Mouse (Mus musculus) large intestine, adult 2 months (tissue): ENCODE data around the gene Rtn4r. TPM values are rescaled to one million over a fixed set of nuclear protein-coding genes. Genes with fewer than 3 reads are reported as not detected.
"Not testable (repeated sequence)": the region's sequence is repeated elsewhere in the genome, so short reads cannot be mapped to it uniquely, and the experiment has no call there.

ENCODE experiments used
- DNase-seq: peaks from one replicate; pipeline ENCODE4 v3.0.0-alpha.2; 2012; ENCODE audit warnings: low read depth, low spot score
- WGBS: fragments of 180-500 bp; shearing (Covaris S2); methylation state at CpG from one replicate; pipeline ENCODE4 v1.1.7; 2018; 5-methylcytosine and 5-hydroxymethylcytosine counted together
- polyA plus RNA-seq: library from polyadenylated mRNA; depleted of rRNA; stranded (reverse); fragments of >200 nt; gene quantifications from 2 replicates; pipeline ENCODE4 v1.2.3, GENCODE M21; 2012; rRNA removed

The Rtn4r gene
- polyA plus RNA-seq, 1 experiment: 7.1 TPM

DNA sequence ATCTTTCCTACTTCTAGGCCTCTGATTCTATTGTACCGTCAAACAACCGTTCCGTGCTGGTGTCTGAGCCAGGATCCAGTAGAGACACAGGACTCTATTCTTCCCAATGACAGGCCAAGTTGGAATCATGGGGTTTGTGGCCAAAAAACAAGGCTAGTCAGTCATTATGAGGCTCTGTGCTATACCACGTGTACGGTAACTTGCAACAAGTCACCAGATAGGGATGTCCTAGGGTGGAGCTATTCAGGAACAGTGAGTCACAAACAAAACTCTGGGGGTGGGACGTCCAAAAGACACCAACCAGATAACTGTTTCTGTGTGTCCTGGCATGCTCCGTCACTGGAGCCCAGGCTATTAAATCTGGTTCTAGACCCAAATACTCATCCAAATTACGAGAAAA lies 55.3 kb downstream of the Rtn4r start:
- no peak for DNase-seq

GRCm38 (mm10) chr16:18185715-18186449 lies 58.4 kb downstream of the Rtn4r start:
- peak; percentile 47 for DNase-seq
- WGBS: 14% methylated on average over 8 of the region's 8 CpGs

More for the DNA sequence above, 55.3 kb downstream of the Rtn4r start:
- 85% methylated on average over 8 of the region's 8 CpGs for WGBS

DNA sequence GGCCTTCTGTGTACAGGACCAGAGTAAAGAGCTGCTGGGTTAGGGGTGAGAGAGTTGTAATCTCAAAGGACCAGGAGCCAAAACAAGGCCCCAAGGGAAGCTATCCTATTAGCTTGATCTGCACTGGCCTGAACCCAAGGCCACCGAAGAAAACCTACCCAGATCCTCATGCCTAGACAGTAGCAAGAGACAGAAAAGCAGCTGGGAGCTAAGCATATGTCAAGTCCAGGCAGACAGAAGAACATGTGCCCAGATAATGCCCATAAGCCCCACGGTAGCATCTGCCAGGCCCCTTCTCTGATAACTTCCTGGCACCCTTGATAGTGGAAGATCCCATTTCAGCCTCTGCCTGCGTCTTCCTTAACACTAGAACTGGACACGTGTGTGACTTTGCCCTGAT lies 59.4 kb downstream of the Rtn4r start:
- no peak for DNase-seq
- 81% methylated on average over 4 of the region's 4 CpGs for WGBS

DNA sequence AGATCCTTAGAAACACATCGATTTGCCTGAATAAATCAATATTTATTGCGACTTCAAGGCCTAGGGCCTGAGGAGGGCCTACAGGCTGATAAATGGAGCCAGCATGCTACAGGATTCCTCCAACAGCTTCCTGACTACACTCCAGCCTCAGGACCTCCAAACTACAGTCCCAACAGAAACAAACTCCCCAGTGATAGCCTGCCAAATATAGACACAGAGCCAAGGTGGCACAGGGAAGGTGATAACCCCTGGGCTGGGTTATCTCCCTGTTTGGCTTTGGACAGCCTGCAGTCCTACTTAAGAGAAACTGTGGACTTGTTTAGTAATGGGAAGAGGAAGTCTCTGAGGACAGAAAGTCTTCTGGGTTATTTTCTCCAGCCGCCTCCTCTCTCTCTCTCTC lies 59.8 kb downstream of the Rtn4r start:
- WGBS: 82% methylated on average over 3 of the region's 3 CpGs
- DNase-seq: no peak

GRCm38 (mm10) chr16:18191006-18191405 lies 63.6 kb downstream of the Rtn4r start:
- DNase-seq: no peak
- 60% methylated on average over 2 of the region's 2 CpGs for WGBS

DNA sequence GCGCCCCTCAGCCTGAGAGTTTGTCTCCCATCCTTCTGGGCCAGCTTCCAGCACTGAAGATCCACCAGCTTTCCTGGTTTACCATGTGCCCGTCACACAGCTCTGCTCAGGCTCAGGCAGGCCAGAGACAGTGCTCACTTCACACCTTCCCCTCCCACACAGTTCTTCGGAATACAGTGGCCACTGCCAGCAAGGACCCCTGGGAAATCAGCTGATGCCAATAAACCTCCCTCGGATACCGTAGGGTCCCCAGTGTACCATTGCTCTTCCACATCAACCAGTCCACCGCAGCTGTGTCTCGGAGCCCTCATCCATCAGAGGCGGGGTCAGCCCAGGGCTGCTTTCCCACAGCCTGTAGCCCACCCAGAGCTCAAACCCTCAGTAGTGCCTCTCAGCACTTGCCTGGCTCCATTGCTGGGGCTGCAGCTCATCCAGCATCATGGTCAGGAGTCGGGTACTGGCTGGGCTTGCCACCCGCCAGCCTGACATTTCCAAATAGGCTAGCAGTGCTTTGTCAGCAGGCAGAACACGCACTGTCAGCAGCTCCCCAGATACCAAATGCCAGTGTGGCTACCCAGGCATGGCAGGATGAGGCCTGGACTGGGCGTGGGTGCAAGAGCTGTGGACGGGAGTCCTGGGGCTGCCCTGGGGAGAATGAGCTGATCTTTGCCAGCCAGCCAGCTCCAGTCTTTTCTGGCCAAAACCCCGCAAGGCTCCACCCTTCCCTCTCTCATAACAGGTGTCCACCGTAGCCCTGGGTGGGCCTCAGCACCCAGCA lies 67.0 kb downstream of the Rtn4r start:
- no peak for DNase-seq

GRCm38 (mm10) chr16:18195068-18195467 lies 67.6 kb downstream of the Rtn4r start:
- 26% methylated on average over 5 of the region's 5 CpGs for WGBS
- DNase-seq: peak; percentile 81

More for the DNA sequence above, 67.0 kb downstream of the Rtn4r start:
- WGBS: 69% methylated on average over 15 of the region's 15 CpGs

DNA sequence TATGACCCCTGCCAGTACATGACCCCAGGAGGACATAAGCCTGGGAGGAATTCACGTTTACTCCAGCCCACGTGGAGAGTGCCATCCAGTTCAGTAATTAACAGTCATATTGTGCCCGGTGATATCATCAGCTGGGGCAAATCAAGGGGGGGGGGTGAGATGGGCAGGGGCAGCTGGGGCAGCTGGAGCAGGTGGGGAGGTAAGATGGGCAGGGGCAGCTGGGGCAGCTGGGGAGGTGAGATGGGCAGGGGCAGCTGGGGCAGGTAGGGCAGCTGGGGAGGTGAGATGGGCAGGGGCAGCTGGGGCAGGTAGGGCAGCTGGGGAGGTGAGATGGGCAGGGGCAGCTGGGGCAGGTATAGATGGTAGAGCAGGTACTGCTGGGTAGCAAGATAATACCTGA lies 68.1 kb downstream of the Rtn4r start:
- DNase-seq: not testable (repeated sequence)
- 21% methylated on average over 3 of the region's 3 CpGs for whole genome bisulfite sequencing

DNA sequence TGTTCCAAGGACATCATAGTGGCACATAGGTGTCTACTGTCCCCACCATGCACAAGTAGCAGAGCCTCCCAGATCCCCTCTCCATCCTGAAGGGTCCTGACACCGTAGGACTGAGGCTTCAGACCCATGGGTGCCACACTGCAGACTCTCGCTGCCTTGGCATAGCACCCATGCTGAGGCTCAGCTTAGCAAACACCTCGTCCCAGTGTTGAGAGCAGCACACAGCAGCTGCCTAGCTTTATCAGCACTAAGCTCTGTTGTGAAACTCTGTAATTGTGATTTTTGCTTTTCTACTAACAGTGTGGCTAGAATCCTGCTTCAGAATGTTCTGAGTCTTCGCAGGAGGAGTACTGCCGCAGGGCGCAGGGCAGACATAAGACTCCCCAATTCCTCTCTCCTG lies 70.4 kb downstream of the Rtn4r start:
- WGBS: 89% methylated on average over 6 of the region's 6 CpGs
- no peak for DNase-seq

DNA sequence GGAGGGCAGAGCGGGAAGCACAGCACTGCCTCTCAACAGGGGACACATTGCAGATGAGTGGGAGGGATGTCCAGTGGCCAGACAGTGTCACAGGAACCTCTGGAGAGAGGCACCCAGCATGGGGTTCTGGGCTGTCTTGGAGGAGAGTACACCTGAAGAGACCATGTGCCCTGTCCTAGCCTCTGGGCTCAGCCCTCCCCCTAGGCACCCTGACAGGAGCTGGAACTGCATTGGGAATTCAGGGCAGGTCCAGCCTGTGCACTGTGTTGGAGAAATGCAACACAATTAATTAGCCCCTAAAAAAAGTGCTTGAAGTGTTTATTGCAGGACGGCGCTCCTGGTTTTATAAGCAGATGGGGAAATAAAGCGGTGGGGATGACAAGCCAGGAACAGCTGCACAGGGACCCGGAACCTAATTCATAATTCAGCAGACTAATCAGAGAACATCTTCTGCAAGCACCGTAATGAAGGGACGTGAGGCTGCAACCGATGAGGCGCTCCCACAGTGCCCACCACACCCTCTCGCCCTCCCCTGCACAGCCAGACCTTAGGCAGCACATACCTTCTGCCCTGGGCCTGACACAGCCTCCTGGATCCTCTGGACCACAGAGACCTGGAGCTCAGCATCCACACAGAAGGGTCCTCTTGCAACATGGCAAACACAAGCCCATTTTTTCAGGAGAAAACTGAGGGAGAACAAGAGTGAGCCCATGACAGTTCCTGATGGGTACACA lies 71.1 kb downstream of the Rtn4r start:
- WGBS: 62% methylated on average over 10 of the region's 10 CpGs
- DNase-seq: no peak

DNA sequence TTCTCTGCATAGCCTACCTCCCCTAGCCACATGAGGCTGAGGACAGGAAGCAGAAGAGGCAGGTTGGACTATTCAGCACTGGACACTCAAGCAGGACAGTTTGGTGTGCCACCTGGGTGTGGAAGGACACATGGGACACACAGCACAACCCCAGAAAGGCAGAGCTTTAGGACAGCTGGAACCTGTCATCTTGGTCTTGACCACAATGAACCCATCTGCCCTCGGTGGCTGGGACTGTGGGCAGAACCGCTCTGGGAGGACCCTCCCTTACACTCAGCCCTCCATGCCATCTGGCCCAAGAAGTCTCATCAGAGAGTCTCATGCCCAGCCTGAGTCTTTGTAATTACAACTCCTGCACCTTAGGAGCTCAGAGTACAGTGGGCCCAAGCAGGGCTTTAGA lies 72.6 kb downstream of the Rtn4r start:
- 83% methylated on average over 2 of the region's 2 CpGs for WGBS

DNA sequence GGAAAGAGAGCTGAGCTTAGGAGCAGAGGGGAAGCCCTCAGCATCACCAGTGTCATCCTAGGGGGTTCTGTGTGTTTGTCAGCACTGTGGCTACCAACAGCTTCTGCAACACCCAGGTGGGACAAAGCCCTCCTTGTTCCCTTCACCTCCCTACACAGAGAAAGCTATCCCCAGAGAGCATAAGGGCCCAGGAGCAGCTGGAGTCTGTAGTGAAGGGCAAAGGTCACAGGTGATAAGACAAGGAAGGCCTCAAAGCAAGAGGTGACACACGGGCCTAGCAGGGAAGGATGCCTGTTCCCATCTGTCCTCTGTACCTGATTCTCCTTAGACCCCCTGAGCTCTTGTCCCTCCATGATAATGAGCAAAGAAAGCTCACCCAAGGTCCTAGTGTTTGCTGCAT lies 74.2 kb downstream of the Rtn4r start:
- no peak for DNase-seq
- 22% methylated on average over 1 of the region's 1 CpGs for whole genome bisulfite sequencing

More for the DNA sequence above, 72.6 kb downstream of the Rtn4r start:
- no peak for DNase-seq

Other genes with a start within 250 kb of the Rtn4r start
- 0.48 and 1.5 TPM in 2 replicates for gene Gm20518, start 236.0 kb upstream of the Rtn4r start, polyA plus RNA-seq
- 0.05 and 0.10 TPM in 2 replicates for gene Tssk1, start 233.4 kb upstream of the Rtn4r start, polyA plus RNA-seq
- 82.4 and 104 TPM in 2 replicates for gene Dgcr2, start 229.1 kb upstream of the Rtn4r start, polyA plus RNA-seq
- gene Tssk2, start 229.0 kb upstream of the Rtn4r start, polyA plus RNA-seq: not detected in 2 replicates
- 12.1 and 17.4 TPM in 2 replicates for gene Ess2, start 216.3 kb upstream of the Rtn4r start, polyA plus RNA-seq
- gene Gsc2, start 212.6 kb upstream of the Rtn4r start, polyA plus RNA-seq: not detected in 2 replicates
- gene Slc25a1, start 199.4 kb upstream of the Rtn4r start, polyA plus RNA-seq: 191 and 199 TPM in 2 replicates
- gene Vpreb2, start 147.2 kb upstream of the Rtn4r start, polyA plus RNA-seq: not detected in 2 replicates
- 81.1 and 91.8 TPM in 2 replicates for gene Dgcr6, start 74.8 kb upstream of the Rtn4r start, polyA plus RNA-seq
- gene Prodh, start 37.4 kb upstream of the Rtn4r start, polyA plus RNA-seq: 116 and 128 TPM in 2 replicates
- gene Ccdc188, start 90.2 kb downstream of the Rtn4r start, polyA plus RNA-seq: not detected in 2 replicates
- gene Zdhhc8, start 107.5 kb downstream of the Rtn4r start, polyA plus RNA-seq: 11.5 and 13.0 TPM in 2 replicates
- 60.4 and 60.7 TPM in 2 replicates for gene Trmt2a, start 121.0 kb downstream of the Rtn4r start, polyA plus RNA-seq
- 51.4 and 55.8 TPM in 2 replicates for gene Ranbp1, start 121.1 kb downstream of the Rtn4r start, polyA plus RNA-seq
- gene Gm49776, start 130.7 kb downstream of the Rtn4r start, polyA plus RNA-seq: not detected in 2 replicates
- gene Dgcr8, start 161.6 kb downstream of the Rtn4r start, polyA plus RNA-seq: 14.1 and 18.7 TPM in 2 replicates
- gene Tango2, start 220.5 kb downstream of the Rtn4r start, polyA plus RNA-seq: 75.6 and 80.1 TPM in 2 replicates
- gene Arvcf, start 220.5 kb downstream of the Rtn4r start, polyA plus RNA-seq: 11.4 and 11.6 TPM in 2 replicates